Mouse (Mus musculus): Measurements from ENCODE around the gene Znrf3.

DNA sequence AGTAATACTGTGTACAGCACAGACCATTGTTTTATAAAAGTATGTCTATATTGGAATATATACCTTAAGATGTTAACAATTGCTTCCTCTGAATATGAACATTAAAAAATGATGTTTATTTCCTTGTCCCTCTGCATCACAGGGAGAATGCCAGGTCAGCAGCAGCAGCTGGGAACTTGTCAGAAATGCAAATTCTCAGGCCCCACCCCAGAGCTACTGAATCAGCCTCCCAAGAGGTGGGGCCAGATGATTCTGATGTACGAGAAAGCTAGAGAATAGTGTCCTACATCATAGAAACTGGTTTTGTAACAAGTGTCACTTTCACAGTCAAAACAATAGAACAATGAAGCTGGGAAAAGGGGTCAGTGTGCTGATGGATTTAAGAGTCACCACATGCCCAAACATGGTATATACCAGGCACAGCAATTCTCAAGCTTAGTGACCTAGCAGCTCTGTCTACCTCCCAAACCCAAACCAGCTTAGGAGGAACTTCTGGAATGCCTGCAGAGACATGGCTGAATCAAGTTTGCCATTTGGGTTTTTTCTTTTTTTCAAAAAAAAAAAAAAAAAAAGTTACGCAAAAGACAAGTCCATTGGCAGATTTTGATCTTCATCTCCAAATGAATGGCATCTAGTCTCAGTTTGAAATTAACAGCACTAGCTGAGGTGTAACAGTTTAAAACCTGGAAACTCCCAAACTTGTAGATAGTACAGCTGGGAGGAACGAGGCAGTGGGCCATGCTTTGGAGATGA lies 46.2 kb downstream of the Znrf3 start:
- TF ChIP-seq POLR2A (IDR thresholded peaks at IDR 0.05; ENCODE audit: borderline replicate concordance, control insufficient read depth, low read depth, low read length) (no peak), CTCF (IDR thresholded peaks at IDR 0.05; ENCODE audit: control insufficient read depth, insufficient read depth, low read length) (no peak)

Data from bone marrow, adult 2 months (tissue).